Mouse (Mus musculus) thymus, postnatal 0 days (tissue): ENCODE measurements around the gene Cfap298. TPM values are rescaled to one million over a fixed set of nuclear protein-coding genes. Genes with fewer than 3 reads are reported as not detected.

ENCODE experiments used
- DNase-seq: peaks from one replicate; pipeline ENCODE4 v3.0.0-alpha.2; 2015; ENCODE audit warnings: low spot score
- microRNA-seq: library from miRNA; unstranded; fragments of <30 nt; microRNA quantifications from one replicate; pipeline ENCODE4, GENCODE M21; 2016; ENCODE audit warnings: borderline number of aligned reads
- polyA plus RNA-seq: library from polyadenylated mRNA; unstranded; fragments of >200 nt; fragmentation: Nextera tagmentation; extraction: Ambion mirVana; gene quantifications from 2 replicates; pipeline ENCODE4 v1.2.1, GENCODE M21; 2015

Gene Cfap298
- polyA plus RNA-seq, 1 experiment from 2014 or later: 62.9 TPM

DNA sequence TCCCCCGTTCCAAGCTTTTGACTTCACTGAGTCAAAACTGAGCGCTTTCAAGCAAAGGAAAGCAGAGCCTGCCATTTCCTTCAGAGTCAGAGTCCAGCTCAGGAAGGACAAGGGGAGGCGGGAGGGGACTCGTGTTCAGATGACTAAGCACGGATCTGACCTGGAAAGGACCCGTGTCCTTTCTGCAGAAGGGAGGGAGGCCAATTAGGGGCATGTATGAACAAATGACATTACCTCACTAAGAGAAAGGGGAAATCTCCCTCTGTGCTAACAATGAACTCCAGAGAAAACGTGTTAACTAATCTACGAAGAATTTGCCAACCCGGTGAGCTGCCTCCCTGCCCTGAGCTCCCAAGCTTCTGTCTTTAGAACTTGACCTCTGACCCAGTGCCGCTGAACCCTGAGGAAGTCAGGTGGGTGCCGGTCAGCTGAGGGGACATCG is 18.9 kb downstream of the Cfap298 start:
- DNase-seq: no peak

DNA sequence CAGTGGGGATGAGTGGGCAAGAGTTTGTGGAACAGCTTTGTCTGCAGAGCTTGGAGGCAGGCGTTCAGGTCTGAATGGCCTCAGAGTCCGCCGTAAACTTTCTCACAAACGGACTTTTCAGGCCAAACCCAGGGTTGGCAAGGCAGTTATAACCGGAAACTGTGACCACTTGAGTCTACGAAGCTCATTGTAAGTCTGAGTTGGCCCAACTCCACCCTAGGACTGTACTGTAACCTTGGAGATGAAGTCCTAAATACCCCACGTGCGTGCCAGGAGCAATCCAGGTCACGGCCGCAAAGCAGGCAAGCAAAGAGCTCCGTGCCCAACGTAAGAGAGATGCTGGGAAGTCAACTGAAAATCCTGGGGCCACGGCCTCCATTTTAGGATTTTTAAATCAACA is 23.1 kb downstream of the Cfap298 start:
- DNase-seq: no peak

DNA sequence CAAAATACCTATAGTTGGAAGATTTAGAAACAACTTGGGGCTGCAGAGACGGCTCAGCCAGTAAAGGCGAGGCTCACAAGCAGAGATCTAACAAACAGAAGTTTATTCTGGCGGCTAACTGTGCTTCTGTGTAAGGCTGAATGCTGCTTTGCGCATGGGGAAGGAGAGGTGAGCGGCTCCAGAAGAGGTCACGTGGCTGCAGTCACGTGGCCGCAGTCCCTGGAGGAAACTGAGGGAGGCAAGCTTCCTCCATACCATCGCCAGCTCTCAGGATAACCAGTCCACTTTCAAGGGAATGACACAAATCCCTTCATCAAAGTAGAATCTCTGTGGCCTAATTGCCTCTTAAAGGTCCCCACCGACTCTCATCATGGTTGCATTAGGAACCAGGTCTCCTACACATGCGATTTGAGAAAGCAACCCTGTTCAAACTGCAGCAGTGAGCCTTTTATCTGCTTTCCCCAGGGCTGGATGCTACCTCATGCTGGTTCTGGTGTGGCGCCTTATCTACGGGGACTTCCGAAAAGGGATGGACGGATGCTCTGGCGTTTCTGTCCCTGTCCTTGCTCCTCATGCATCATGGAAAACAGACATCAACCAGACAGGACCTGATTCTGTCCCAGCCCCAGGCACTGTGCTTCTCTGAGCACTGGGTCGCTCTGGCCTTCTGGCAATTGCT is 23.9 kb downstream of the Cfap298 start:
- DNase-seq: no peak

DNA sequence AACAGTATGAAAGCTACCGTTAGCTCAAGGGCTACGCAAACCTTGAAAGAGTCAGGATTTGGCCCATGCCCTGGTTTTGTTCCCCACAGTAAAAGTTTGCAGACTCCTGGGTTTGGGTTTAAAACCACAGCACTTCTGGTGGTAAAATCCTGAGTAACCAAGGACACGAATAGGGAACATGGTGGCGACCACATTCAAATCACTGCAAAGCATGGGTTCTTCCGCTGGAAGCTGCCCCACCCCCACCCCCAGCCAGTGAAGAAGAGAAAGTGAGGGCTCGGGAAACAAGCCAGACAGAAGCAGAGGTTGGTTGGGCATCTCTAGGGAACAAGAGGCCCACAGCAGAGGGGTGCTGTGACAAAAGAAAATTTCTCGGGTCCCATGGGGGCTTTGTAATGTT is 27.7 kb downstream of the Cfap298 start:
- no peak for DNase-seq

DNA sequence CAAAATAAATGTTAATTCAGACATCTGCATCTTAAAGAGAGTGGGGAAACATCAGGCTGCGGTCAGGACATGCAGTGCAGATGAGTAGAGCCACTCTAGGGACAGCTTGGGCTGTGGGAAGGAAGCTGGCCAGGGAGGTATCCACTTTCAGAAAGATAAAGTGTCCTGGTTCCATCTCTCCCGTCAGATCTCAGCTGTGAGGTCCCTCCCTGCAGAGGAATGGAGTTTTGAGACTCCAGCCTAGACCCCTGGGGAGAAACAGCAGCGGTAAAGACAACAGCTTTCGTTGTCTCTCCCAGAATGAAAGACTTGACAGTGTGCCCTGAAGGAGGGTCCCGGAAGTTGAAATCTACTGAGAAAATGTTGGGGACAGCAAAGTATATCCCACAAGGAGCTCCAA is 31.6 kb downstream of the Cfap298 start:
- no peak for DNase-seq

DNA sequence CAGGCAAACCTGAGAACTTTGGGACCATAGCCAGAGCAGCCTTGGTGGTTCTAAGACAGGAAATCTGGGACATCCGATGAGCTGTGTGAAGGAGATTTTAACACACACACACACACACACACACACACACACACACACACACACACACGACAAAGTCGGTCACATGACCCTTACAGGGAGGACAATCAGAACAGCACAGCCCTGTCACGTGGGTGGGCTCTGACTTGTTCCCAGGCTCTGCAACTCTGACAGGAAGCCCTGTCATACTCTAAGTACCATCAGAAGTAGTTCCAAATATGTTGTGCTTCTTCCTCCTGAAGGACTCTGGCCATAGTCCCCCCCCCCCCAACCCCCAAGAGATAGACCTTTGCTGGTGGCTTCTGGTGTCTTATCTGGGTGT is 33.5 kb downstream of the Cfap298 start:
- no peak for DNase-seq

DNA sequence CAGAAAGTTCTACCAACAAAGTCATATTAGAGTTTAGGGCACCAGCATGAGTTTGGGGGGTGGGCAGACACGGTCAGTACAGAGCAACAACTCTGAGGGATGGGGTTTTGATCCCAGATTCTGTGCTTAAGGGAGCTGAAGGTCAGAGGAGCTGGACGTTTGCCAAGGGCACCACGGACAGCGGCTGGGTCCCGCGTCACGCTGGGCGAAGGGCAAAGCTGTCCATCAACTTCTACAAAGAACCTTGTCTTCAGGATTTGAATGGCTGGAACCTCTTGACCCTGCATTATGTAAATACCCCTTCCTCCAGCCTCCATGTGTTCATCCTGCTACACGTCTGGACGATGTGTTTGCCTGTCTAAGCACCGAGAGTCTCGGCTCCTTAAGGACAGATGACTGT is 35.4 kb downstream of the Cfap298 start:
- DNase-seq: no peak

DNA sequence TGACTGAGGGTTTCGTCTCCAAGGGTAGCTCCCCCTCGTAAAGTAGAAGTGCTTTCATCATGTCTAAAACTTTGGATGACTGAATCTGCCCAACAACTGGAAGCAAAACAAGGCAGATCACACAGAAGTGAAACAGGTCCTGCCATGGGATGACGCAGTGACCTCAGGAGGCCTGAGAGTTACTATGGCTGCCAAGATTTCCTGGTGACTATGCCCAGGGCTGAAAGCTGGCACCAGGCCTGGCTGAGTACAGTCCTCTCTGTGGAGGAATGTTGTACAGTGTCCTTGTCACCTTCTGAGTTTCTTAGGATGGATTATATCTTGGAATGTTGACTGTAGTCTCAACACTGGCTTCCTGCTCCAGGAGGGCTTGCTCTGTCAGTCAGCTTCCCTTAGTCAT is 37.3 kb downstream of the Cfap298 start:
- DNase-seq: no peak

DNA sequence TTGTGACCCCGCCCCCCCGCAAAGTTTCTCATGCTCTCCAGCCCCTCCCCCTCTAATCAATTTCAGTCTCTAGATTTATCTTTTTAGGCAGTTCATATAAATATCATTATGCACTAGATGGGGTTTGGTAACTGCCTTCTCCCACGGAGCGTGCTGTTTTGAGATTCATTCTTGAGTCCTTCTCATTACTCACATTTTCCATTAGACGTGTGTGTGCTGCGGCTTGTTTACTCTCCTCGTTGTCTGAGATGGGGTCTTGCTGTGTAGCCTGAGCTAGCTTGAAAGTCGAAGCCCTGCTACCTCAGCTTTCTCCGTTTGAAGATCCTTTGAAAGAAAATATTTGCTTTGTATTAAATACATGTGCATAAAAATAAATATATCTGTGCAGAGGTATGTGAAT is 41.1 kb downstream of the Cfap298 start:
- DNase-seq: no peak

DNA sequence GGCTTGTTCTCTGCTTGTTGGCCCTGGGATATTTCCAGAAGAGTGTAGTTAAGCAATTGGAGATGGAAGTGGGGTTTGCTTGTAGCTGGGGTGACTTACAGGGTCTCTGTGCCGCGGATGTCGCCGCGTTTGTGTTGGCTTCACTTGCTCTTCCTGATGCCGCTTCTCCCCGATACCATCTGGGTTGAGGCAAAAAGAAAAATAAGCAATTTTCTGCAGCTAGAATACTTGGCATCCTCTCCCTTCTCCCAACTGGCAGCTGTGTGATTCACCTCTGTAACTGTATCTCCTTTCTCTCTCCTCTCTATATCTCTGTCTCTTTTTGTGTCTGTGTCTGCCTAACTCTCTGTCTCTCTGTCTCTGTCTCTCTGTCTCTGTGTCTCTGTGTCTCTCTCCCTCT is 41.9 kb downstream of the Cfap298 start:
- no peak for DNase-seq

DNA sequence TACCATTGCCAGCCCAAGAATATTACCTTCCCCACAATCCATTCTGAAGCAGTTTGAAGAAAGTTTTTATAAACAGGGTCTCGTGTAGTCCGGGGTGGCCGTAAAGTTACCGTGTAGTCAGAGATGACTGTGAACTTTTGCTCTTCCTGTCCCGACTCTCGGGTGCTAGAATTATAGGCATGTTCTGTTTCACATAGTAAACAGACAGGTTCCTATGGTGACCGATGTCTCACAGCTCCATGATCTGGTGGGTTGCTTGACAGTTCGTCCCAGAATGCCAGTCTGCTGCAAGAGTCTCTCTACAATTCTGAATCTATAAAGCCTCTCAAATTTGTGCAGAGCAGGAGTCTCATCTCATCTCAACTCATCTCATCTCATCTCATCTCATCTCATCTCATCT is 42.8 kb downstream of the Cfap298 start:
- DNase-seq: no peak

DNA sequence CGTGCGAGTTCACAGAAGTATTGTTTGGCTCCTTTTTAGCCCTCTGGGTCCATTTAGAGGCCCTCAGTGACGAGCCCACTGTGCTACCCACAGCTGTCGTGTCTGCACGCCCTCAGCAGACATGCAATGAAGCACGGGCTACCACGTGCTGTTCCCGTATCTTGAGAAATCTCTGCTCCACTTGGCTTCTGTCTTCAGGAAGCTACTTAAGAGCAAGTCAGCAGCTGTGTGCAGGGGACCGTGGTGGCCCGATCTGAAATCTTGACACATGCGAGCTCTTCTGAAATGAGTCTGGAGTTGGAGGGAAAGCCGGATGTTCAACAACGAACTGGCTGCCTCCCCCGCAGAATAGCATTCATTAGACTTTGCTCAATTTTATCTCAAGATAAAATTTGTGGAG is 43.3 kb downstream of the Cfap298 start:
- DNase-seq: no peak

DNA sequence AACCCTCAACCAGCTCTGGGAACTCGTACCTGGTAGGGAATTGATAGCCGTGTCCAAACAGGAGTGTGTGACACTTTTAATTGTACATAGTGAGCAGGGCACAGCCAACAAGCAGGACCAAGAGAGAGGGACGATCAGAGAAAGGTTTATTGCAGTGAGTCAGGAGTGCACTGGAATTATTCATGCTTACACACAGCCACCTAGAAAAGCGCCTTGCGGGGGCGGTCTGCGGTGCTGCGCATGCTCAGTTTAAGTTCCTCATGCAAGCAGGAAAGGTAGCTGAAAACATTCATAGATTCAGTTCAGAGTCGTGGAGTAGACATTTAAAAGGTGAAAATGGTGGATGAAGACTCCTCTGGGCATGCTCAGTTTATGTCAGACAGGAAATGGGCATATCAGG is 44.2 kb downstream of the Cfap298 start:
- no peak for DNase-seq

DNA sequence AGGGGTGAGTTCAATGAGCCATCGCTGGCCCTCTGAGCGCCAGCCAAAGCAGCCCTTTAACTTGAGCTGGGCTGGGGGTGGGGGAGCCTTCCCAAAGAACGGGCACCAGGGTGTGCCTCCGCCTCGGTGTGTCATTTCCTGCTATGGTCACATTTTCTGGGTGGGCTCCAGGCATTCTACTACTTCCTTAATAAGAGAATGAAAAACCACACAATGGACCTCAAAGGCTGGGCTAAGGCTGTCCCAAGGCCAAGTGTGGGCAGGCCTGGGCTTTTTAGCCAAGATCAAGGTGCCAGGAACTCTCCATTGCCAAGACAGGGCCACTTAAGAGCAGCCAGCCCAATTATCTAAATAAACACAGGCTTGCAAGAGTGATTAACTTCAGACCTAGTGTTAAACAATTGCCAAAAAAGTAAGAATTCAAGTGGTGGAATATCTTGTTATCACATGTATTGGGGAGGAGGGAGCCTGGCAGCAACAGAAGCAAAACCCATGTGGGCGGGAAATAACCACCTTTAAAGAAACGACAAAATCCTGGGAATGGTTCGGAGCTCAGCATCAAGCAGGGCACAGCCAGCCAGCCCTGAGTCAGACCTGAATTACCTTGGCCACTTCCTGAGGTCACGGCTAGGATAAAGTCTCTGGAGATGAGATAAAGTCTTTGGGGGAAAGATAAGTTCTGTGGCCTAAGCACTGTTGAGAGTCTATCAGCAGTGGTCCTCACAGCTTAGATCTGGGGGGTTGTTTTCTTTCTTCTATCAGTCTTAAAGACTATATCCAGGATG is 48.9 kb downstream of the Cfap298 start:
- DNase-seq: no peak

DNA sequence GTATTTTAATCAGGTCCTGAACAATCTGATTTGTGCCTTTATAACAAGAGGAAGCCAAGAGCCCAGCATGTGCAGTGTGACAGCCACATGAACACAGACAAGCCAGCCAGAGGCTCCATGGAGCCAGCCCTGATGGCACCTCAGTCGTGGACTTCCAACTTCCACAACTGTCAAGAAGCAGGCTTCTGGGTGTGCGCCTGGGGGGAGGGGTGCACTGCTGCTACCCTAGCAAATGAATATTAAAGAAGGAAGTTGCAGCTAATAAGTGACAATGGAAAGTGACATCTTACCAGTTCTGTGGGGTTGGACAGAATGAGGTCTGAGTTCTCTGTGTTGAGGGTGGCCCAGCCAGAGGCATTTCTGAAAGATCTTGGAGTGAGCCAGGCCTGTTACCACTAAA is 49.6 kb downstream of the Cfap298 start:
- no peak for DNase-seq

DNA sequence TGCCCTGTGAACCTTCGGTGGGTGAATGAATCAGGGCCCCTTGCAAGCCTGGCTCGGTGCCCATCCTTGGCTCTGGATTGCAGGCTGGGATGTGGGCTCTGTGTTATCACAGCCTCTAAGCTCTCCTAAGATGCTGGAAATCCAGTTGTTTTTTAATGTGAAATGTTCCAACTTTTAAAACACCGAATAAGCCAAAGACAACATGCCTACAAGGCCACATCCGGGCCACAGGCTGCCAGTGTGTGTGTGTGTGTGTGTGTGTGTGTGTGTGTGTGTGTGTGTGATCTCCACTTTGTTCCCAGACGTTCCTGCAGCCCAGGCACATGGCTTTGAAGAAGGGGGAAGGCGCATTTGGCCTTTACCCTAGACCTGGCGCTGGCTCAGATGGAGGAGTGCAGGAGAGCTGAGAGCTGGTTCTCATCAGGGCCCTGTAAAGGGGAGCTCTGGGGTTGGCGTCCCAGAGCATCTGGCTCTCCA is 52.4 kb downstream of the Cfap298 start:
- no peak for DNase-seq

DNA sequence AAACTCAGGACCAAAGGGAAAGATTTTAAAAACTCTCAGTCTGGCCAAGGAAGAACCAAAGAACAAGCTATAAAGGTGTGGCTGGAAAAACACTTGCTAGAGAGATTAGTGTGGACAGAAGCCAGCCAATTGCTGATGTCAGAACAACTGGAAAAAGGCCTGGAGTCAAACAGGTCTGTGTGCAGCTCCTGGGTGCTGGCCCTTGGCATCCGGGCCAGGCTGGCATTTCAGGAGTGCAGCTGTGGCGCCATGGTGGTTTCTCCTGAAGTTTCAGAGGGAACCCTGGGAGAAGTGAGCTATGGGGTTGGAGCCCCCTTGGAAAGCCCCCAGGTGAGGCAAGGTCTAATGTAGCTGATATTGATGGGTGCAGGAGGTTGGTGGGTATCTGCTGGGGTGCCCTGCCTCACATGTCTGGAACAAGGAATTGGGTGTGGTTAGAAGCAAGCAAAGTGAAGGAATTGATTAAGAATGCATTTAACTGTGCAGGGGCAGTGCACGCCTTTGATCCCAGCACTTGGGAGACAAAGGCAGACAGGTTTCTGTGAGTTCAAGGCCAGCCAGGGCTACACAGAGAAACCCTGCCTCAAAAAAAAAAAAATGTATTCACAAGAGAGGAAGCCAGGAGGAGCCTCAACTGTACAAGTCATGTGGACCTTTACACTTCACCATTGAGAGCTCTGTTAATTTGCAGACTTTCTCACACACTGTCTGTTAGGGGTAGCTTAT is 56.6 kb downstream of the Cfap298 start:
- no peak for DNase-seq

Small RNA genes within 50 kb of the gene (microRNA-seq; reads per million reads assigned to microRNA genes)
- gene Gm22933: not detected

Other genes with a start within 250 kb of the Cfap298 start
- 94.3 and 99.2 TPM in 2 replicates for gene Mis18a, start 207.7 kb downstream of the Cfap298 start, polyA plus RNA-seq
- gene Mrap, start 196.9 kb downstream of the Cfap298 start, polyA plus RNA-seq: 1.8 and 1.9 TPM in 2 replicates
- 6.0 and 6.2 TPM in 2 replicates for gene Urb1, start 124.7 kb downstream of the Cfap298 start, polyA plus RNA-seq
- 0.35 and 0.62 TPM in 2 replicates for gene Eva1c, start 108.4 kb downstream of the Cfap298 start, polyA plus RNA-seq
- gene Synj1, start 76.2 kb upstream of the Cfap298 start, polyA plus RNA-seq: 11.5 and 16.2 TPM in 2 replicates
- gene Paxbp1, start 109.4 kb upstream of the Cfap298 start, polyA plus RNA-seq: 38.9 and 42.5 TPM in 2 replicates
- 0.14 and 0.31 TPM in 2 replicates for gene 4932438H23Rik, start 160.0 kb upstream of the Cfap298 start, polyA plus RNA-seq